In the genomic region with DNA sequence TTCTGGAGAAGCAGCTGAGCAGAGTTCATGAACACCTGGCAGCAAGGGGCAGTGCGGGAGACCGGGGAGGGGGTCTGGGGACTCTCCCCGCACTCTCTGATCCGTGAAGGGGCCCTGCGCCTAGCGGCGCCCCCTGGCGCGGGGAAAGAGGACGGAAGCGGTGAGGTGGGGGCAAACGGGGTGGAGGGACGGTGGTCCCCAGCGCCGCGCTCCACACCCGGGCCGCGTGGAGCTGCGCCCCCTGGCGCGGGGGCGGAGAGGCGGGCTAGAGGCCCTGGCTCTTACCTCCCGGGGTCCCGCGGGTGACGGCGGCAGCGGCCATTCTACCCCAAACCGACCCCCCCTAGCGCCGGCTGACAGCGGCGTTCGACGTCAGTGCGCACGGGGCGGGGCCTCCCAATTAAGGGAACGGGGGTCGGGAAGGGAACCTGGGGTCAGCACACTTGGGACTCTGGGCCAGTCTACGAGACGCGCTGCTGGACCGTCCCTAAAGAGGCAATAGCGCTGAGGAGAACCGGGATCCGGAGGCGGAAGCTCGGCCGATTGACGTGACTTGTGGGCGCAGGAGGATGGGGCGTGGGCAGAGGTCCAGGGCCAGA, we compare ENCODE assay signal across 8 mouse cellular contexts. TPM values are rescaled to one million over a fixed set of nuclear protein-coding genes. Genes with fewer than 3 reads are reported as not detected.
A peak's percentile ranks its signal among the peaks of the same experiment; 100 is the strongest.
DNase-seq lines count a peak whose midpoint lies in the region; TF ChIP-seq lines count a peak whose summit lies in the region.

A gene (minus strand): TSS at position 505 of the 599 bp plus-strand sequence.

- peaks cover 6% of the 10 kb centered on the region for H3K4me1 ChIP-seq in cortical plate, adult 2 months (ENCODE audit: control insufficient read depth, insufficient read depth, low read length)

- TF ChIP-seq POLR2A in cortical plate, adult 2 months (IDR thresholded peaks at IDR 0.05; ENCODE audit: extremely low read depth, insufficient read depth, low read length) = peak; percentile 79; the same call in 1 of the 2 replicates

- DNase-seq in ZHBTc4 (ENCODE audit: low read depth, low spot score) = peak; percentile 73
- DNase-seq in gastrocnemius, postnatal 10 days = peak; percentile 90
- peak; percentile 87 for DNase-seq in induced T-regulatory cell, adult 2 months (ENCODE audit: low read depth)
- DNase-seq in left cerebral cortex, postnatal 25 days (ENCODE audit: low spot score in 2 of 2) = peak; percentile 86 to 88
- peak; percentile 85 for DNase-seq in mesoderm, embryonic 11.5 days (ENCODE audit: low read depth, low spot score)
- DNase-seq in right cerebral cortex, postnatal 4 days = peak; percentile 88
- no peak for DNase-seq in c-Kit-positive CD71-positive TER-119-positive erythroid progenitor cells, embryonic 14.5 days (ENCODE audit: low spot score)

- H3K4me3 ChIP-seq in cortical plate, adult 2 months (ENCODE audit: insufficient read depth, low read length) = peak within 1 kb of the TSS; percentile 87

- TF ChIP-seq CTCF in cortical plate, adult 2 months (IDR thresholded peaks at IDR 0.05; ENCODE audit: extremely low read depth, insufficient read depth, low read length) = 0 out of 2 replicates have a peak, but pooled peaks have one; percentile 14

- peak within 1 kb of the TSS; percentile 92 for H3K27ac ChIP-seq in cortical plate, adult 2 months (ENCODE audit: insufficient read depth, low read length)

- intact Hi-C loops in left cerebral cortex, postnatal 25 days (cut with DNase I) = loop anchor here (1.0 to 5.0 kb wide), 4 partner anchors 13 to 70 kb away; a partner anchor contains a TSS

RNA-seq across cellular contexts. Expression of the gene that starts here (rescaled TPM):
- 126 and 138 TPM in 2 replicates for polyA plus RNA-seq in cortical plate, adult 2 months (2012; rRNA removed)
- total RNA-seq in gastrocnemius, postnatal 10 days (2021) = 10 to 100 TPM; 20.6 to 21.8 TPM
- total RNA-seq in left cerebral cortex, postnatal 25 days (2021) = 100 to 1,000 TPM; 226 to 234 TPM

Comparison
In these comparisons a context has a peak if more than half of its experiments do, and no peak if none do; other contexts are left out.
1. RNA of the gene that starts here (total RNA-seq): 226 to 234 TPM in left cerebral cortex, postnatal 25 days; 20.6 to 21.8 TPM in gastrocnemius, postnatal 10 days; every median in the first group is over 4 times any median in the second.